Mouse (Mus musculus): ENCODE data around the gene Sept3.

DNA sequence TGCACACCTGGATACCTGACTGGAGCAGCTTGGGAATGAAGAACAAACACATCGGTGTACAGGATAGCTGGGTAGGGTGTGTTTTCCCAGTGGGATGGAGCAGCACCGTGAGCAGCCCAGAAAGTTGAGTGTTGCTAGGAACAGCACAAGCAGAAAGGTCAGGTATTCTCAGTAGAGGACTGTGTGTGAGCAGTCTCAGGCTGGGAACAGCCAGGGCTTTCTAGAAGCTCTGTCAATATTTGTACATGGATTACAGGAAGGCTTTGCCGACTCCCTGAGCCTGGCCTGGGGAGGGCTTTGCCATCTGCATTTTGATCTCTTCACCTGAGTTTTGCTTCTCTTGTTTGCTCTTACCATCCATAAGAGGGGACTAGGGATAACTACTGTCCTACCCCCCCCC lies 32.4 kb downstream of the Sept3 start:
- TF ChIP-seq EP300 (optimal IDR thresholded peaks at IDR 0.05) (no peak), CTCF (IDR thresholded peaks at IDR 0.05; ENCODE audit: low read depth) (no peak)

All from stomach, postnatal 0 days (tissue).